Mouse (Mus musculus) A20 (cell line): Measurements from ENCODE around the gene Catsperz.
A peak's percentile ranks its signal among the peaks of the same experiment; 100 is the strongest.

Source experiments
- DNase-seq: peaks from one replicate; pipeline ENCODE4 v3.0.0-alpha.2; 2011; ENCODE audit warnings: low read depth, low spot score

Gene Catsperz

DNA sequence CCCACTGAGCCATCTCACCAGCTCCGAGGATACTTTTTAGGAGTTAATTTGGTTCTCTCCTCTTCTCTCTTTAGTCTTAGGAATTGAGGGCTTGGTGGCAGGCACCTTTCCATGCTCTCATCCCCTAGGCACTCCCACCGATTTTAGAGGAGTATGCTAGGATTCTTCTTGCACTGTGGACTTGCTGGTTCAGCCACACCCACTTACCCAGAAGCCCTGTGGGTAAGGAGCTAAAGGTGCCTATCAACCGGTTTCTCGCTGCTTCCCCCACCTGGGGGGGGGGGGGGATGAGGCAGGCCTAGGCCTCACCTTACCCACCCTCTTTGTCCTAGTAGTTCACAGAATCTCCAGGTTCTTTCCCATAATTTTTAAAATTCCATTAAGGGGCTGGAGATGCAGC lies 22.6 kb upstream of the Catsperz start:
- no peak for DNase-seq

DNA sequence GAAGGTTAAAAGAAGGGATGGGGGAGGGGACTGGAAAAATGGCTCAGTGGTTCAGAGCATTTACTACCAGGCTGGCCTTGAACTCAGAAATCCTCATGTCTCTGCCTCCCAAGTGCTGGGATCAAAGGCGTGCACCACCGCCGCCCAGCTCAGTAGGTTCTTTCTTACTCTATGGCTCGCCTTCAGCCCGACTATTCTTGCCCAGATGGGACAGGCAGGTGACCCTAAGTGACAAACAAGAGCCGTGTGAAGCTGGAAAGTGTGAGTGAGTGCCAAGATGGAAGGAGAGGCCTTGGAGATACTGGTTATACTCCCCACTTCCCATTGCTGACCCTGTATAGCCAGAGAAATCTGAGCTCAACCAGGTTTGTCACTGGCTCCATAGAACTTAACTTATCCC lies 18.5 kb upstream of the Catsperz start:
- no peak for DNase-seq

- no peak for DNase-seq
Observed at GRCm38 (mm10) chr19:6942764-6943163, 17.6 kb upstream of the Catsperz start.

DNA sequence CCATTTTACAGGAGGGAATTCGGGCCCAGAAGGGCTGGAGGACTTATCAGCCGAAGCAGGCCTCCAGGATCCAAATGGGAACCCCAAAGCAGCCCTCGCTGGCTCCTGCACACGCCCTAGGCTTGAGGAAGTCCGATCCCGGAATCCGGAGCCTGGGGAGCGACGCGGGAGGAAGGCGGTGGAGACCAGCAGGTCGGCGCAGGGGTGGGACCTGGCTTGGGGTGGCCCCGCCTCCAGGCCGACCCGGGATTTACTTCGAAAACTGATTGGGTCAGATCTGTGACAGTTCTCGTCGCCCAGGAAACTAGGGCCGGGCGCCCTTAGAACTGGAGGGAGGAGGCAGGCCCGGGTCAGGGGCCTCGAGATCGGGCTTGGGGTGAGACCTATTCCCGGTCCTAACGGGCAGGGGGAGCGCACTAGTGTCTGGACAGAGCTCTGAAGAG lies 17.1 kb upstream of the Catsperz start, which contains the start of gene Gpr137:
TSS of gene Gpr137 (minus strand) at position 232 of the 443 bp plus-strand sequence.
- peak; percentile 95 for DNase-seq

- peak; percentile 96 for DNase-seq
Observed at GRCm38 (mm10) chr19:6941372-6942248, 16.4 kb upstream of the Catsperz start, which contains the start of gene Bad. Bad (plus strand) TSS chr19:6941861.

DNA sequence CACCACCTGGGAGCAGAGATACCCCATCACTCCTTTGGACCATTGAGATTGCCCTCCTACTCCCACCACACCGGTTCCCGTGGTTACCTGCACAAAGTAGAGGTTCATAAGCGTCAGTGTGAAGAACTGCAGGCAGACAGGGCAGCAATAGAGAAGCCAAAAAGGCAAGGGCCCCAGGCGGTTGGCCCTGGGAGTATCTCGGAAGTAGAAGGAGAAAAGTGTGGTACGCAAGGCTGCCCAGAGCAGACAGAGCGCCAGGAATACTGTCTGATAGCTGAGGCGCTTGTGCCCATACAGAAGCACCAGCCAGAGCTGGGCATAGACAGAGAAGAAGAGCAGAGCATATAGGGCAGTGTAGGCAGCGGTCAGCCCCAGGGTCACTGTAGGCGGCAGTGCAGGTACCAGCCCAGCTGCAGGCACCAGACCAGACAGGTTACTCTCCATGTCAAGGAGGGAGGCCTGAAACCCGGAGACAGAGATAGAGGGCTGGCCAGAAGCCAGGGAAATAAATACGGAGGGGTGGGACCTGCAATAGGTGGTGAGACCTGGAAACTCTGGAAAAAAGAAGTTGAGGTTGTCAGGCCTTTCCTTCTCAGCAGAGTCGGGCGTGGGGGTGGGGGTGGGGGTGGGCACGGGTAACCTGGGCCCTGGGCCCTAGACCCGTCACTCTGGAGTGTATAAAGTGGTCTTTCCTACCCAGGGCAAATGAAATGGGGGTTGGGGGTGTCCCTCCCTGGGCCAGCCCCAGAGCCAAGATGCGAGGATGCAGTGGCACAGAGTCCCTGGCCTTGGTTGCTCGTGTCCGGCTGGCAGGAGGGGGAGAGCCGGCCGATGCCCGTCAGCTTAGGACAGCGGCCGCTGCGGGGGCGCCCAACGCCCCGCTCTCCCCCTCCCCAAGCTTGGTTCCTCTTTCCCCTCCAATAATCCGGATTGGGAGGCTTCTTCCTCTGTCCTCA lies 15.5 kb upstream of the Catsperz start:
- no peak for DNase-seq

GRCm38 (mm10) chr19:6939106-6940002 lies 14.2 kb upstream of the Catsperz start:
- DNase-seq: no peak

DNA sequence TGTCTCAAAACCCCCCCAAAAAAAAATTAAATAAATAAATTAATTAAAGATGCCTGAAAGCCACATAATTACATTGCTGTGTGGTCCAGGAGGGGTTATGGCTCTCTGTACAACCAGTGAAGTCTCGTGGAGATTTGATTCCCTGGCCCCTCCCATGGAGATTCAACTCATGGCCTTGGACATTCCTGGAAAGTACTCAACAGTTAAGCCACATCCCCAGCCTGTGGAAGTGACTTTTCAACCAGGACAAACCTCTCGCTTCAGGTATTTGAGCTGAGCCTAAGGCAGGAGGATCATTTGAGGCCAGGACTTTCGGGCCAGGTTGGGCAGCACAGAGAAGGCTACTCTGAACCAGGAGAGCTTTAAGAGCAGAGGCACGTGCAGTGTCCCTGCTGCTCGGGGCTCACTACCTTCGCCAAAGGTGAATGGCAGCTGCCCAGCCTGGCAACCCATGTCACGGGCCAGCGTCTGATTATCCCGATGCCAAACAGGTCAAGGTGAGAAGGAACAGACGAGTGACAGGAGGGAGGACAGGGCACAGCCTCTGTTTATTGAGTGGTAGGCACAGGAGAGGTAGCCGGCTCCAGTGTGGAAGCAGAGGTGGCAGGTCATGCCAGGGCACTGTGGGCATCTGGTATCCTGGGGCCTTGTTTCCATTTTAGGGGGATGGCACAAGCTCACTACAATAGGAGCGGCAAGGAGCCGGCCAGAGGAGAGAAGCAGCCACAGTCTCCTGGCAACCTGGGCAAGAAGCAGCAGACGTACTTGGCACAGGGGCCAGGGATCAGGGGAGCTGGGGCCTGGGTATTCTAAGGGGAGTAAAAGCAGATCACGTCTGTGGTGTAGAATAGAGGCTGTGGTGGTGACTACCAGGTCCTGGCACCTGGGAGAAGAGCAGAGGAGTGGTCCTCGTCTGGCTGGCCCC lies 12.6 kb upstream of the Catsperz start:
- DNase-seq: no peak

- peak; percentile 70 for DNase-seq
Observed at GRCm38 (mm10) chr19:6936299-6936698, 11.1 kb upstream of the Catsperz start.

- DNase-seq: no peak
Observed at GRCm38 (mm10) chr19:6934195-6934977, 9.2 kb upstream of the Catsperz start, which contains the start of gene Kcnk4. Kcnk4 (minus strand) TSS chr19:6934515.

- no peak for DNase-seq
Observed at GRCm38 (mm10) chr19:6933436-6934194, 8.4 kb upstream of the Catsperz start.

GRCm38 (mm10) chr19:6933102-6933435 lies 7.9 kb upstream of the Catsperz start:
- no peak for DNase-seq

DNA sequence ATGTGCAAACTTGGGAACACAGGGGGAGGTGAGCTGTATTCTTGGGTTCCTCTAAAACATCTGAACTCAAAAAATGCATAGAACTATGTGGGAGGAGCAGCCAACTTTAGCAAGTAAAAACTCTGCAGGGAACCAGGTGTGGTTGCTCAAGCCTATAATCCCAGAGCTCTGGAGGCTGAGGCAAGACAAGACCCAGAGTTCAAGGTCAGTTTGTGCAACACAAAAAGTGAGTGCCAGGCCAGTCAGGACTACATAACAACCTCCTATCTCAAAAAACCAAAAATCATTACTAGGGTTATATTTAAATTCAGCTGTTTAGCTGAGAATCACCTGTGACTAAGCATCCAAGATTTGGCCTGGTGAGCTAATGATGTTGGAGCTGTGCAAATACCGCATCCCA lies 6.8 kb upstream of the Catsperz start:
- DNase-seq: no peak

GRCm38 (mm10) chr19:6931002-6931401 lies 5.8 kb upstream of the Catsperz start:
- DNase-seq: no peak

DNA sequence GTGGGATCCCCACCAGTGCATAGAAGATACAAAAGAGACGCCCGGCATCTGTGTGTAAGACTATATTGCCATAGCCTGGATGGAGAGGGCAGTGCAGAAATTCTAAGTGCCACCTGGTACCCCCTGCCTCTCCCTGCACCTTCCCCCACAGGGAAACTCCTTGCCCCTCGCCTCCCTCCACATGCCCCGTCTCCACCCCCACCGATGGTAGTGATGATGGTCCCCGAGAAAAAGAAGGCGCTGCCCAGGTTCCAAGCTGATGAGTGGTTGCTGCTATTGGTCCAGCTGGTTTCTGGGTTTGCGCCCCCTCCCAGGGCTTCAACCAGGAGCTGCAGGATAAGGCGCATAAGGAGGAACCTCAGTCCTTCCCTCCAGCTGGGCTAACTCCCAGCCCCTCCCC lies 2.9 kb upstream of the Catsperz start:
- DNase-seq: no peak

GRCm38 (mm10) chr19:6926559-6927255 lies 1.5 kb upstream of the Catsperz start:
- no peak for DNase-seq

GRCm38 (mm10) chr19:6925611-6926329 lies 590 bp upstream of the Catsperz start:
- no peak for DNase-seq
